ENCODE assay signal across 15 mouse cellular contexts in genomic region chr3:18787531-18788176, GRCm38 (mm10).
DNase-seq lines count a peak whose midpoint lies in the region; ATAC-seq and TF ChIP-seq lines count a peak whose summit lies in the region.
"Had no signal": no experiment of that assay in that cellular context is flagged by ENCODE, and none has a peak within 500 bp of the region (broad histone marks: within the 10 kb centered on the region; RNA-seq: fewer than 3 reads in every experiment).

No protein-coding gene starts in this region.

- H3K4me3 ChIP-seq in hindbrain, postnatal 0 days (ENCODE audit: low read length): no peak overlapping the region
- H3K4me3 ChIP-seq in hindbrain, embryonic 10.5 days: no peak overlapping the region
- H3K4me3 ChIP-seq: embryonic facial prominence, embryonic 15.5 days; forebrain, embryonic 15.5 days; liver, embryonic 13.5 days; myocyte; stomach, embryonic 15.5 days had no signal

- no peak overlapping the region for H3K27ac ChIP-seq in hindbrain, postnatal 0 days
- H3K27ac ChIP-seq in hindbrain, embryonic 10.5 days: no peak overlapping the region
- H3K27ac ChIP-seq: embryonic facial prominence, embryonic 15.5 days; forebrain, embryonic 15.5 days; liver, embryonic 13.5 days; stomach, embryonic 15.5 days had no signal

- ATAC-seq in hindbrain, postnatal 0 days: no peak
- ATAC-seq: forebrain, embryonic 15.5 days; intestine, postnatal 0 days had no signal

- peak; percentile 34 for DNase-seq in hindbrain, postnatal 0 days (ENCODE audit: low spot score)
- no peak for DNase-seq in hindbrain, embryonic 10.5 days (ENCODE audit: low spot score)
- peak; percentile 15 to 30 for DNase-seq in cerebellum, adult 18-20 months
- DNase-seq in cerebellum, postnatal 25 days: peak; percentile 47 to 76
- DNase-seq in kidney, postnatal 14 days: peak; percentile 62
- no peak for DNase-seq in layer of hippocampus, adult 9-10 months (ENCODE audit: low spot score)
- DNase-seq in spleen, postnatal 10 days (ENCODE audit: low spot score in 2 of 2): no peak
- DNase-seq: gastrocnemius, postnatal 36 days; liver, embryonic 13.5 days; right cerebral cortex, postnatal 4 days had no signal

- H3K36me3 ChIP-seq in hindbrain, postnatal 0 days (ENCODE audit: insufficient read depth, low read length): no peaks in the 10 kb centered on the region
- H3K36me3 ChIP-seq in hindbrain, embryonic 10.5 days: no peaks in the 10 kb centered on the region
- H3K36me3 ChIP-seq: embryonic facial prominence, embryonic 15.5 days; forebrain, embryonic 15.5 days; liver, embryonic 13.5 days; stomach, embryonic 15.5 days had no signal

- H3K4me2 ChIP-seq in hindbrain, postnatal 0 days (ENCODE audit: low read depth, low read length): no peak overlapping the region
- H3K4me2 ChIP-seq: embryonic facial prominence, embryonic 15.5 days; forebrain, embryonic 15.5 days; liver, embryonic 13.5 days; stomach, embryonic 15.5 days had no signal

- no peaks in the 10 kb centered on the region for H3K9me3 ChIP-seq in hindbrain, postnatal 0 days (ENCODE audit: low read length)
- H3K9me3 ChIP-seq in hindbrain, embryonic 10.5 days: no peaks in the 10 kb centered on the region
- H3K9me3 ChIP-seq: embryonic facial prominence, embryonic 15.5 days; forebrain, embryonic 15.5 days; liver, embryonic 13.5 days; stomach, embryonic 15.5 days had no signal

- no peaks in the 10 kb centered on the region for H3K4me1 ChIP-seq in hindbrain, postnatal 0 days (ENCODE audit: insufficient read depth, low read length)
- no peaks in the 10 kb centered on the region for H3K4me1 ChIP-seq in hindbrain, embryonic 10.5 days (replicated peaks)
- H3K4me1 ChIP-seq: embryonic facial prominence, embryonic 15.5 days; forebrain, embryonic 15.5 days; liver, embryonic 13.5 days; stomach, embryonic 15.5 days had no signal

- WGBS in hindbrain, postnatal 0 days: 52% methylated on average over 8 of the region's 8 CpGs
- WGBS in hindbrain, embryonic 10.5 days: 82% methylated on average over 8 of the region's 8 CpGs

- H3K27me3 ChIP-seq in hindbrain, postnatal 0 days (ENCODE audit: insufficient read depth, low read length): no peaks in the 10 kb centered on the region
- no peaks in the 10 kb centered on the region for H3K27me3 ChIP-seq in hindbrain, embryonic 10.5 days (ENCODE audit: insufficient read depth, poor library complexity, severe bottlenecking)
- H3K27me3 ChIP-seq: embryonic facial prominence, embryonic 15.5 days; forebrain, embryonic 15.5 days; liver, embryonic 13.5 days; stomach, embryonic 15.5 days had no signal

- no peak for TF ChIP-seq CTCF in hindbrain, postnatal 0 days (IDR thresholded peaks at IDR 0.05; ENCODE audit: low read depth)

- H3K9ac ChIP-seq in hindbrain, postnatal 0 days (replicated peaks; ENCODE audit: low read length): no peak overlapping the region
- H3K9ac ChIP-seq: embryonic facial prominence, embryonic 15.5 days; forebrain, embryonic 15.5 days; liver, embryonic 13.5 days; stomach, embryonic 15.5 days had no signal

Comparison
In these comparisons a context has a peak if more than half of its experiments do, and no peak if none do; other contexts are left out.
1. DNase-seq: peak in hindbrain, postnatal 0 days (single experiment), cerebellum, adult 18-20 months (2 of 2), cerebellum, postnatal 25 days (2 of 2) and kidney, postnatal 14 days (single experiment); none in hindbrain, embryonic 10.5 days (single experiment), layer of hippocampus, adult 9-10 months (single experiment) and spleen, postnatal 10 days (0 of 2).